Mouse (Mus musculus) thymus, postnatal 10 days (tissue): ENCODE results near the gene Fgd5.
"Not testable (repeated sequence)": the region's sequence is repeated elsewhere in the genome, so short reads cannot be mapped to it uniquely, and the experiment has no call there.

Experiments used
- DNase-seq, 2 experiments: peaks; one replicate each; pipeline ENCODE4 v3.0.0; 2021; ENCODE audit warnings: low spot score in 2 of 2

The Fgd5 gene

GRCm38 (mm10) chr6:92065721-92066496, 87.2 kb downstream of the Fgd5 start:
- DNase-seq, result peak; percentile 12 to 50

GRCm38 (mm10) chr6:92067146-92067790, 88.6 kb downstream of the Fgd5 start:
- DNase-seq, result peak; percentile 22 to 62

- DNase-seq, result no peak
Measured at GRCm38 (mm10) chr6:92071121-92071839, 92.6 kb downstream of the Fgd5 start.

- DNase-seq, result no peak
Measured at GRCm38 (mm10) chr6:92080730-92081129, 102.1 kb downstream of the Fgd5 start.

- no peak for DNase-seq
Measured at GRCm38 (mm10) chr6:92082756-92083155, 104.1 kb downstream of the Fgd5 start.

GRCm38 (mm10) chr6:92084932-92085331, 106.3 kb downstream of the Fgd5 start:
- DNase-seq, result no peak

GRCm38 (mm10) chr6:92089141-92089540, 110.5 kb downstream of the Fgd5 start:
- DNase-seq, result not testable (repeated sequence)

- no peak for DNase-seq
Measured at GRCm38 (mm10) chr6:92089982-92090381, 111.3 kb downstream of the Fgd5 start.

- no peak for DNase-seq
Measured at GRCm38 (mm10) chr6:92090497-92090896, 111.8 kb downstream of the Fgd5 start.

- peak; percentile 84 to 87 for DNase-seq
Measured at GRCm38 (mm10) chr6:92091130-92091591, 112.5 kb downstream of the Fgd5 start, which contains the start of gene Nr2c2. Gene Nr2c2, plus strand, starts transcription at chr6:92091390.

- DNase-seq, result peak; percentile 100
Measured at GRCm38 (mm10) chr6:92091767-92092489, 113.2 kb downstream of the Fgd5 start.

- DNase-seq, result no peak
Measured at GRCm38 (mm10) chr6:92092737-92093136, 114.1 kb downstream of the Fgd5 start.

GRCm38 (mm10) chr6:92093869-92094268, 115.2 kb downstream of the Fgd5 start:
- no peak for DNase-seq

- no peak for DNase-seq
Measured at GRCm38 (mm10) chr6:92100679-92101360, 122.1 kb downstream of the Fgd5 start.

- no peak for DNase-seq
Measured at GRCm38 (mm10) chr6:92124547-92124946, 145.9 kb downstream of the Fgd5 start.
